Mouse (Mus musculus): ENCODE results near the gene Gcnt2.
"Not testable (repeated sequence)": the region's sequence is repeated elsewhere in the genome, so short reads cannot be mapped to it uniquely, and the experiment has no call there.

Gcnt2 gene

GRCm38 (mm10) chr13:40998537-40998936, 139.0 kb downstream of the Gcnt2 start:
- not testable (repeated sequence) for DNase-seq (ENCODE audit: low spot score in 2 of 2)

- DNase-seq (ENCODE audit: low spot score in 2 of 2) = peak in 1 of 2 experiments; percentile 34
Observed at GRCm38 (mm10) chr13:41000140-41000925, 140.8 kb downstream of the Gcnt2 start.

GRCm38 (mm10) chr13:41000926-41001639, 141.5 kb downstream of the Gcnt2 start, which contains the start of gene Pak1ip1:
Pak1ip1 (plus strand) TSS chr13:41001023.
- DNase-seq (ENCODE audit: low spot score in 2 of 2) = peak; percentile 91

- no peak for DNase-seq (ENCODE audit: low spot score in 2 of 2)
Observed at GRCm38 (mm10) chr13:41002001-41002400, 142.4 kb downstream of the Gcnt2 start.

GRCm38 (mm10) chr13:41006244-41006643, 146.7 kb downstream of the Gcnt2 start:
- no peak for DNase-seq (ENCODE audit: low spot score in 2 of 2)

GRCm38 (mm10) chr13:41008271-41008670, 148.7 kb downstream of the Gcnt2 start:
- no peak for DNase-seq (ENCODE audit: low spot score in 2 of 2)

- no peak for DNase-seq (ENCODE audit: low spot score in 2 of 2)
Observed at GRCm38 (mm10) chr13:41008946-41009345, 149.4 kb downstream of the Gcnt2 start.

All from right cerebral cortex, postnatal 36 days (tissue).